Mouse (Mus musculus) mouse trophoblast stem cell (cell line): ENCODE results near the gene Glyctk.

Experiments used
- in situ Hi-C, 2 experiments: fragments of 300-500 bp; cut with MseI, MboI; formaldehyde crosslinking; loops; 2 replicates in 1 of 2; 3 replicates in 1 of 2; pipeline ENCODE4 v1.15.1; 2025

The Glyctk gene

DNA sequence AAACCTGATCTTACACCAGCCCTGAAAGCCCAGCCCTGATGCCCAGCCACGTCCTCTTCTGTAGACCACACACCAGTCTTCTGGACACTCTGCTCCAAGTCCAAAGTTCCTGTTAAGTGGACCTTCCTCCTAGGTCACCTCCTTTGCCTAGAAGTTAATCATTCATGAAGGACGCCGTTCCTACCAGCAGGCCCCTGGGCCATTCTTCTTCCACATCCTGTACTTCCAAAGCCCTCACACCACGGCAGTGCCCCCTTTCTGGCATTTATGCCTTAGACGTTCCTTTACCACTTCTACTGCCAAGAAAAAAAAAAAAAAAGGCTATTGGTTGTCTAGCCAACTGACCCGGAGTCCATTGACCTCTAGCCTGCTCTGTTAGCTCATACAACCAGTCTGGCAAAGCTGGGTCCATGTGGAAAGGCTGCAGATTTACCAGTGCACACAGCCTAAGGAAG lies at the start of gene Glyctk:
Gene Glyctk, minus strand, starts transcription at position 102 of the 455 bp plus-strand sequence.
- in situ Hi-C loops, result no loop called here

DNA sequence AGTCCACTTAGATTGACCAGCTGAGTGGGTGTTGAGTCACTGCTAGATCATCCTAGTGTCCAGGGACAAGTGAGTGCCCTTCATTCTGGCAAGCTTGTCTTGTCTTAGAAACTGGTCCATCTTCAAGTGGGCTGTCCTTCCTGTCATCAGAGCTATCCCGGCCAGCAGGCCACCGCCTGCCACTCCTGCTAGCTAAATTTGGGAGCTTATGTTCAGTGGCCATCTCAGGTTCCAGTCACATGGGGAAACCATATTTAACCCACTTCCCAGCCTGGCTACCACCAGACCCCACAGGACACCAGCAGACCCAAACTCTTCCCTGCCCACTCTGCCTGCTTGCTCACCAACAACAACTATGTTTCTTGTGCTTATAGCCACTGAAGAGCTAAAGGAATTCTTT lies 48.6 kb upstream of the Glyctk start:
- in situ Hi-C loops, result no loop called here

DNA sequence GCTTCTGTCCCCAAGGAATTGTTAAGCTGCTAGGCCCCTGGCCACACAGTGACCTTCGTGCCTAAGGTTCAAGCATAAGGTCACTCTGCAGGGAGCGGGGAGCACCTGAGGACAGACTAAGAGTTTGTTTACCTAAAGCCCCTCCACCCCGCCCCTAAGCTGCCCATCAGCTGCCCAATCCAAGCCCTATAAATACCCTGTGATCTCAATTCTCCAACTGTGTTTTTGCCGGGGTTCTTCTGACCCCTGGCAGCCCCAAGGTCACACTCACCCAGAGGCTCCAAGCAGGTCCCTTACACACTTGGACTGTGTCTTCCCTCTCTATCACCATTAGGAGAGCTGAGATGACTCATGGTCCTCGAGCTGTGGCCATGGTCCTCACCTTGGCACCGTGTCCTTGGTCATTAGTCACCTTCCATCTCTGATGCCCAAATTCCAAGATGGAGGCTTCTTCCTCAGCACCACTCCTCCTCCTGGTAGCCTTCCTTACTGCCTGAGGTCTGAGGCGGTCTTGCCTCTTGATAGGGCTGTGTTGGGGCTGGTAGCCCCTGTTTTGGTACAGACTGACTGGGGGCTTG lies 47.9 kb upstream of the Glyctk start:
- in situ Hi-C loops, result no loop called here

DNA sequence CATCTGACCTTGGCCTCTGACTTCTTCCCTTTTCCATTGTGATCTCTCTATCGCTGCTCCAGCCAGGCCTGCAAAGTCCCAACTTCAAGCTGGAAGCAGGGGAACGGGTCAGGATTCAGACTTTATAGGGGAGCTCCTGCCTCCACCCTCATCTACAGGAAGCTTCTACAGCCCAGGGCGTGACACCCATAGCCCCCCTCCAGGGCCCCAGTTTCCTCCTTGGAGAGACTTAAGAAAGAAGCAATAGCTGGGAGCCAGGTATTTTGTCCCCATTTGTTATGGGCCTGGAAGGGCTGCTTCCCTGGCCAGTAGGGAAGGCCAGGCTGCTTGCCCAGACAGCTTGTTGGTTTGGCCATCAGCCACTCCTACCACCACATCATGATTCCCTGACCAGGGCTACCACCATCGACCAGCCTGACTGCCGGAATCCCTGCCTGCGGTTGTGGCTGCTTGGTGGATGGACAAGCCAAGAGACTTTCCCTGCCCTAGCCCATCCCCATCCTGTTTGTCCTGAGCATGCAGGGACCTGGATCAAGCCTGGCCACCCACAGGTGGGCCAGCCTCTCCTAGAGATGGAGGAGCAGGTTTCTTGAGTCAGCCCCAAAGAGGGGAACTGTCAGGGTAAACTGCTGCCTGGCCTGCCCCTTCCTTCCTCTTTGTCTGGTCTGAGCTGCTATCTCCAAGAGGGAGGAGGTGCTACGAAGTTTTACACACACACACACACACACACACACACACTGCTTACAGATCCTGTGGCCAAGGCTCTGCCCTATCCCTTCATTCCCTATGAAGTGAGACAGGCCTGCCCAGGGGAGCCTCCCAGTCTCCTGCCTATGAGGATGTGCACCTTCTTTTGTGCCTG lies 46.3 kb upstream of the Glyctk start:
- in situ Hi-C loops, result no loop called here

DNA sequence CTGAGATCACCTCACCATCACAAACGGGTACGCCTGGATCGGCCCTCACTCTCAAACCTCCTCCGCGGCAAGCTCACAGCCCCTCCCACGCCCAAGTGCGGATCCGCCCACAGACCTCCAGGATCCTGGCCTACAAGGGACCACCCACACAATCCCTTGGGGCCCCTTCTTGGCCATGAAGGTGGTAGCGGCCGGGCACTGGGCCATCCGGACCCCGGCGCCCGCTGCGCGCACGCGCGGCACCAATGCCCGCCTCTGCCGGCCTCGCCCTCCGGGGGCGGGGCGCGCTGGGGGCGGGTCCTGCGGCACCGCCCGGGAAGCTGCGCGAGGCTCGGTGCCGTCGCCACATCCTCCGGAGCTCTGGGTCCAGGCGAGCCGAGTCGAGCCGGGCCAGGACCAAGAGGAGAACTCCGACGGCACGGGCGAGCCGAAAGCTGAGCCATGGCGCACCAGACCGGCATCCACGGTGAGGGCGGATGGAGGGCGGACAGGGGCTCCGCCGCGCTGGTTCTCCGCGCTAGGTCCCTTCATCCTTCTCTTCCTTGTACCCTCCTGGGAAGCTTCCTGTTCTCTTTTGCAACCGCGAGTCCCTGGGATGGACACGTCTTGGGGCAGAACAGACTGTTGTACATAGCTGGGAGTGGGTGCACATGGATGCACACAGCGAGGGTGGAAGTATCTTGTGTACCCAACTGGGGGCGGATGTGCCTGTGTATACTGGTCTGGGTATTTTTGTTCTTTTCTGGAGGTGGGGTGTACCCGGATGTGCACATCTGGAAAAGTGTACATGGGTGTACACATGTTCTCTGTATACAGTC lies 45.1 kb upstream of the Glyctk start, which contains the start of gene Twf2:
Gene Twf2, plus strand, starts transcription at position 290 of the 818 bp plus-strand sequence.
- in situ Hi-C loops, result no loop called here

DNA sequence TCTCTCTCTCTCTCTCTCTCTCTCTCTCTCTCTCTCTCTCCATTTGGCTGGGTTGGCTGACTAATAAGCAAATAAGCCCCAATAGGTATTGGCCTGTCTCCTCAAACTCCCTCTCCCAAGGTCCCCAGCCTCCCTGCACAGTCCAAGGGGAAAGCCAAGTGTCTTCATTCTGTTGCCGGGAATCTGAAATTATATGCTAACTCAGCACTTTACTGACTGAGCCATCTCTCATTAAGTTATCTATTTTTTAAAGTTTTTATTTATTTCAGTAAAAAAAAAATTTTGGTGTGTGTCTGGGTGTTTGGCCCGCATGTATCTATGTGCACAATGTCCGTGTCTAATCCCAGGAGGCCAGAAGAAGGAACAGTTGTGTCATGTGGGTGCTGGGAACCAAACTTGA lies 44.0 kb upstream of the Glyctk start:
- in situ Hi-C loops, result no loop called here

DNA sequence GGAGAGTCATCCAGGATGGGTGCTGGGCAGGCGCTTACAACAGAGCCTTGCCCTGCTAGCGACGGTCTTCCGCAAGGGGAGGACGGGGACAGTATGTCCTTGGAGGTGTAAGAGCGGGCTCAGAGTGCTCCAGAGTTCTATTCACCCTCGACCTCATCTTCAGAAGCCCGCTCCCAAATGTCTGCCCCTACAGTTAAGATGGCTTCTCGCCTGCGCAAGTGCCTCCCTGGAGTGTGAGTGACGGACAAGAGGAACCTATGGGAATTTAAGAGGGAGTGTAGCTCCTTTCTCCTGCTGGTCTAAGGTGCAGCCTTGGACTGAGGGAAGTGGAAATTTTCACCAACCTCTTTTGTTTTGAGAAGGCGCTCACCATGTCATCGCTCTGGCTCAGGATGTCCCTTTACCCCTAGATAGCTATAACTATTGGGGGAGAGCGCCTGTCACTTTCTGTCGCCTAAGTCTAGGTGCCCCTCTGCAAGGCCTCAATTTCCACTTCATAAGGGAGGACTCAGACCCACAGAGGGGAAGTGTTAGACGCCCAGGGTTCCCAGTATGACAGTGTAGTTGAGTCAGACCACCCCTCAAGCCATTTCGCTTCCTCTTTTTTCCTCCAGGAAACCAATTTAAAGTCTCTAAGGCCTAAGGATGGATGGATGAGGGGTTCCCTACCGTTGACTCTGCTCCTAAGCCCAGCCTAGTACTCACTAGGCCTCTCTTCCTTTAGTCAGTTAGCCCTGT lies 41.8 kb upstream of the Glyctk start, which contains the start of gene Ppm1m:
Gene Ppm1m, minus strand, starts transcription at position 212 of the 738 bp plus-strand sequence.
- in situ Hi-C loops, result no loop called here

DNA sequence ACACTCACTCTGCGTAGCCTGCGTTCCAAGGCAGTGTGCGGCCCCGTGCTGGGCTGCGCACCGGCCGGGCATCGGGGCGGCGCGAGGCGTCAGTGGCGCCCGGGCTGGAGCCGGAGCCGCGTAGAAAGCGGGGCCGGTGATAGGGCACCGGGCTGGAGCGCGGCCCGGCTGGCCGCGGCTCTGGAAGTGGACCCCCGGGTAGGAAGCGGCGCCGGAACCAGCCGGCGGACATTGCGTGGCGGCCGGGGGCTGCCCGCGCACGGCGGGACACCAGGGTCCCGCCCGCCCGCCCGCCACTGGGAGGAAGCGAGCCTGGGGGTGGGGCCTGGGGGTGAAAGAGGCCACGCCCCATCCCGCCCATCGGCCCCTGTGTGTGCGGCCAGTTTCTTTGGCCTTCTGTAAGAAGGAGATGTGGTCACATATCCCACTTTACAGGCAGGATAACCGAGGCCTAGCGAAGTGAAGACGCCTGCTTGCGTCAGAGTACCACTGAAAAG lies 41.1 kb upstream of the Glyctk start:
- in situ Hi-C loops, result no loop called here

DNA sequence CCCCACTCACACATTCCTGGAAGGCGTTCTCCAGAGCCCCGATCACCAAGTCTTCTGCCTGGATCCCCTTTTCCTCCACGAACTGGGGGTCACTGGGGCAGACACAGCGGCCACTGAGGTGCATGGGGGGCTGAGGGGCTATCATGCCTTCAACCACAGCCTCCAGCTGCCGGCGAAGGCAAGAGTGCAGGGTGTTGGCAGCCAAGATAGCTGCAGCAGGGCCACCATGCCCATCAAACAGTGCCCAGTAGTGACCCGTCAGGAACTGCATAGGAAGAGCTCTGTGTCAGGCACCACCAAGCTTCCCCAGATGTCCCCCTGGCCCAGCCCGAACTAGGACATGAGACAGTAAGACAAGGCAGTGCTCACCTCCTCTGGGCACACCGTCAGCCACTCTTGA lies 39.8 kb upstream of the Glyctk start:
- in situ Hi-C loops, result no loop called here

DNA sequence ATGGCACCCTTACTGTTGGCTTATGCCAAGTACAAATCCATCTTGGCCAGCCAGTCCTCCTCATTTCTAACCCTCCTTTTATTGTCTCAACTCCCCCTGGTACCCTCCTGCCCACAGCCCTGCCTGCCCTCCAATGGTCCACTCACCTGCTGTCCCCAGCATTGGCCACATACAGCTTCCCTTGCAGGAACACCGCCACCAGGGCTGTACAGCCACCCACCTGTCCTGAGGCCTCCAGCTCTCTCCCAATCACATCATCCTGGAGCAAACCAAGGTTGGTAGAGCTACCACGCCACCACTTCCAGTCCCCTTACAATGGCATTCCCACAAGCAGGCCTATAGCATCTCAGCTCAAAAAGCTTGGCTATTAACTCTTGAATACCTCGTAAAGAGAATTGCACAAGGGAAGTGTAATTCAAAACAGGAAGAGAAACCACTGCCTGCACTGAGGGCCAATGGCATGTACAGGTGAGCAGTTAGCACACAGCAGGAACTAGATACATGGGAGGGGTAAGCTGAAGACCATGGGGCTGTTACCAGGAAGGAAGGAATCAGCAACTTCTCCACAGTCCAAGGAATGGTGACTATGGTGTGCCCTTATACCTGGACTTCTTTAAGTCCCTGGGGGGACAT lies 39.3 kb upstream of the Glyctk start:
- in situ Hi-C loops, result no loop called here

DNA sequence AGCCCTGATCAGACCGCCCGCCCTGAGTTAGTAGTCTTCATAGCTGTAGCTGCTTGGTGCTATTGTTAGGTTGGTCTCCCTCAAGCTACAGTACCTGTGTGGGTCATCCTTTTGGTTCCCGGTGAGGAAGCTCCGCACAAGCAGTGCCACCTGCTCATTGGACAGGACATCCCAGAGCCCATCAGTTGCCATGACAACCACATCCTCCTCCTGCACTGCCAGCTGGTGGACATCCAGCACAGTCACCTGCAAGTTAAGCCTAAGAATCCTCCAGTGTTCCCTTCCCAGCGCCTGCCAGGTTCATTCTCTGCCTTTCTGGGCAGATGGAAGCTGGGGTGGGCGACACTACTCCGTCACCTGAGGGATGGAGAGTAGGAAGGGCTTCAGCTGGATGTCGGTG lies 37.8 kb upstream of the Glyctk start:
- in situ Hi-C loops, result no loop called here

DNA sequence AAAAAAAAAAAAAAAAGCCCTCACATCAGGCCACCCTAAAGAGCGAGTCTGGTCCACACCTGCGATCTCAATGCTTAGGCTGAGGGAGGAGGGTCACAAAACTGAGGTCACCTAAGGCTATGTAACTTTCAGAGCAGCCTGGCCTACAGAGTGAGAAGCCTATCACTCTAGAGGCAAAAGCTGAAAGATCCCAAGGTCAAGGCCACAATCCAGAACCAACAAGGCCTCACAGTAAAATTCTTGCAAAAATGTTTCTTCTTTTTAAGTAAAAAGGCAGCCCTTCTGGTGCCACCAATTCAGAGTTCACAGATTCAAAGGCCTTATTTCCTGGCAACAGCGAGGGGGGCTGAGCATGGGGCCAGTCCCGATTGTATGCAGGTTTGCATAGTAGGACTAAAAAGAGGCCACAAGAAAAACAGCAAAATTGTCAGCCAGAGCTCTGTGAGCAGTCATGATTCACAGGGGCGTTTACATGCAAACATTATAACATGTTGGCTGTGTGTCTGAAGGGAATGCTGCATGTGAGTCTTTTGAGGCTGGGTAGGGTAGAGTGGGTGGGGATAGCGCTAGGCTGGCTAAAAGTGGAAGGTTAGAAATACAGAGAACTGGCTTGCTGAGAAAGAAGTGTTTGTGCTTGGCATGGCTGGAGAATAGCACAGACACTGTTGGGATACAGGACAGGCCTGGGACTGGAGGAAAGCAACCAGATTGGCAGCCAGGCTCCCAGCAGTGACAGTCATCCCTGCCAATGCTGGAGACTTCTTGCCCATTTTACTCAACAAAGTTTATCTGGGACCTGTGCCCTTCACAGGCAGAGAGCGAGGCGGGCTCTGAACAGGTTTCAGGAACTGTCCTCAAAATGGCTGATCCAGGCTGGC lies 36.2 kb upstream of the Glyctk start:
- in situ Hi-C loops, result no loop called here

DNA sequence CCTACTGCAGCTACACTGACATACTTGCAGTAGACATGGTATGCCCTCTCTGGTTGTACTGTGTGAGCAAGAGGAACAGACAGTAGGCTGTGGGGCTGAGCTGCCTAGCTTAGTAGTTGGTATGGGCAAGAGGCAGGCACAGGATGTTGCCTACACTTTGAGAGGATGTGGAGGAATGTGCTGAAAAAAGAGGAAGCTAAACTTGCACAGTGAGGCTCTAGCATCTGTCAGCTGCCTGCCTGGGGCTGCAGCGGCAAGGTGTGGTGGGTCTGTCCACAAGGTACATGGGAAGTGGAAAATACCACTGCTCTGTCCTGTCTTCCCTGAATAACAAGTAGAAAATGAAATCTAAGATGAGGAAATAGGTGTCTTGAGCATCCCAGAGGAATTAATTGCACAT lies 35.1 kb upstream of the Glyctk start:
- in situ Hi-C loops, result no loop called here

DNA sequence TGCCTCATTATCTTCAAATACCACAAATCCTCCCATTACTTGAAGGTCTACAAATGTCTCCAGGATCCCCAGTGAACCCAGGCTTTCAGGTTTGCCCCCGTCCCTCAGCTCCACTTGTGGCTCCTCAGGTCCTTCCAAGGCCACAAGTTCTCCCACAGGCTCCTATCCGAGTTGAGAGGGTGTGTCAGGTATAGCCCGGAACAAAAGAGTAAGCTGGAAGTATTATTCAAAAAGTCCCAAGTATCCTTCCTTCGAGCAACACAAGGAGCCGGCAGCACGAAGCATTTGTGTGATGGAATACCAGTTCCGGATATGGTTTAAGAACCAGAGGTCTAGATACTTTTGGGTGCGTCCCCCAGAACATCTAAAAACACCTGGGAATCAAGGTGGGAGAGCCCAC lies 34.1 kb upstream of the Glyctk start:
- in situ Hi-C loops, result no loop called here

DNA sequence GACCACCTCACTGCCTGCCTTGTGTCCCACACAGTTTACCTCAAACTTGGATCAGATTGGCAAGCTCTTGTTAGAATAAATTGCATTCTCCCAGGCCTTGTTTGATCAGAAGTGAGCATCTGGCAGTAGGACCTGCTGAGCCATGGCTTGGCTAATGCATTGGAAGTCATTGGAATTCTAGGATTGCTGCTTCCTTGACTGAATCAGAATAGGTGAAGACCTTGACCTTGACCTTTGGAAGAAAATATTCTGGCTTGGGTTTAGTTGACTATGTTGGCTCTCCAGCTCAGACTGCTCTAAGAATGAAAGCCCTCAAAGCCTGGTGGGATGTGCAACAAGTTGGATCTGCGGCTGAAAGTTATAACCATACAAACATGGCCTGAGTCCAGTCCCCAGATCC lies 33.4 kb upstream of the Glyctk start:
- in situ Hi-C loops, result no loop called here

DNA sequence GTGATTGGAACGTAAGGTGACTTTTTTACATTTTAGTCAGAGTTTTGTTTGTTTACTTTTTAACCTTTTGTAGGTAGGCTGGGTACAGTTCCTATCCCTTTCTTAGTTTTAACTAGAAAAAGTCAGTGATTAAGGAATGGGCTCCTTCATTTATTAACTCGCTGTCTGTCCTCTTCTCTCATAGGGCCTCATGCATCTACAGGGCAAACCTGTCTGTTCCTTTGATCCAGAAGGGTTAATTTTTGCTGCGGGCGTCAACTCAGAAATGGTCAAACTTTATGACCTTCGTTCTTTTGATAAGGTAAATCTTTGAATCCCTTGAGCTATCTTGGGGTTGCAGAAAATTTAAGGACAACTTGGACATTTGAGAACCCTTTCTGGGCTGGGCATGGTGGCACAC lies 26.1 kb upstream of the Glyctk start:
- in situ Hi-C loops, result no loop called here

DNA sequence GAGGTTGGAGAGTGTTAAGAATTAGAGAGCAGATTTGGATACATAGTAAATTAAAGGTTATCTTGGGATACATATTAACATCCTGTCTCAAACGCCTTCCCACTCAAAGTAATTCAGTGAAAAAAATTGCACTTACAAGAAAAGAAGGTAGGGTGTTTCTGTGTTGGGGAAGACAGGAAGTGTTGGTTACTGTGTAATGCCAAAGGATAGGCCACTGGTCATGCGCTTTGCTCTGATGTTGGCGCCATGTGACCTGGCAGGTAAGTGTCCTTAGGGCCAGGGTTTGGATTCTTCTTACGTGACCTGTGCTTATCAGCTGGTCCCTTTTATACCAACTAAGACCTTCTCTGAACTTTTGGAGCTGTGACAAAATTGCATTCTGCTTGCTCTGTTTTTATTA lies 24.2 kb upstream of the Glyctk start:
- in situ Hi-C loops, result no loop called here

DNA sequence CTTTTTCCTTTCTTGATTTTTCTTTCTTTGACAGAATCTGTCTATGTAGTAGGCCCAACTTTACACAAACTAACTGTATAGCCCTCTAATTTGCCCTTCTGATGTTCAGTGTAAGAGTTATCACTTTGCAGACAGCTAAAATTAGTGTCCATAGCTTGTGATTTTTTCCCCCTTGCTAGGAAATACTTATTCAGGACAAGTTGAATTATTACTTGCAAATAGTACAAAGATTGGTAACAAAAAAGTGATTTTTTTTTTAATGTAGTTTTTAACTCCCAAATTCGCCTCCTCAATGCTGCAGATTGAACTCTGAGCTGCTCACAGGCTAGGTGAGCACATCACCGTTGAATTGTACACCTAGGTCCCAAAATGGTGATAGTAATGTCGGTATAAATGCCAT lies 22.0 kb upstream of the Glyctk start:
- in situ Hi-C loops, result no loop called here

DNA sequence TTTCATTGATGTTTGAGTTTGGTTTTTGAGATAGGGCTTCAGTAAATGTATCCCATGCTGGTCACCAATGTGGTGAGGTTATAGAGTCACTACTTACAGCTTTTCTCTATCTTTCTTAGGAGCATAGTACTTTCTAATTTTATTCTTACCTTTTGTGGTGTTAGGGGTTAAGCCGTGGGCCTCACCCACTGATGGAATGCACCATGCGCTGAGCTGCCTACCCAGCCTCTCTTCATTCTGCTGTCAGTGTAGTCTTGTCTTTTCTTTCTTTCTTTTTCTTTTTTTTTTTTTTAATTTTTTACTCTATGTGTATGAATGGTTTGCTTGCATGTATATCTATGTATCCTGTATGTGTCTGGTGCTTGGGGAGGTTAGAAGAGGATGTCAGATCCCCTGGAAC lies 21.5 kb upstream of the Glyctk start:
- in situ Hi-C loops, result no loop called here

DNA sequence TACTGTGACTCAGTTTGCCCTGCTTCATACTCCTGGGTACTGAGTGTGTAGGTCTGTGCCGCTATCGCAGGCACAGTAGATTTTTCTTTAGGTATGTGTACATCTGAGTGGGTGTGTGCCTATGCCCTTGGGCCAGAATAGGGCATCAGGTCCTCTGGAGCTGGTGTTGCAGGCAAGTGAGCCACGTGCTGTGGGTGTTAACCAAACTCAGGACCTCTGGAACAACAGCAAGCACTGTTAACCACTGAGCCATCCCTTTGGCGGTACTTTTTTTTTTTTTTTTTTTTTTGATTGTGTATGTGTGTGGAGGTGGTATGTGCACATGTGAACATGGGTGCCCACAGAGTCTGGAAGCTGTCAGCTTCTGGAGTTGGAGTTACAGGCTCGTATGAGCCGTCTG lies 19.9 kb upstream of the Glyctk start:
- in situ Hi-C loops, result no loop called here
